Mouse (Mus musculus): ENCODE measurements around the gene Gfm2.
"Not testable (repeated sequence)": the region's sequence is repeated elsewhere in the genome, so short reads cannot be mapped to it uniquely, and the experiment has no call there.

DNA sequence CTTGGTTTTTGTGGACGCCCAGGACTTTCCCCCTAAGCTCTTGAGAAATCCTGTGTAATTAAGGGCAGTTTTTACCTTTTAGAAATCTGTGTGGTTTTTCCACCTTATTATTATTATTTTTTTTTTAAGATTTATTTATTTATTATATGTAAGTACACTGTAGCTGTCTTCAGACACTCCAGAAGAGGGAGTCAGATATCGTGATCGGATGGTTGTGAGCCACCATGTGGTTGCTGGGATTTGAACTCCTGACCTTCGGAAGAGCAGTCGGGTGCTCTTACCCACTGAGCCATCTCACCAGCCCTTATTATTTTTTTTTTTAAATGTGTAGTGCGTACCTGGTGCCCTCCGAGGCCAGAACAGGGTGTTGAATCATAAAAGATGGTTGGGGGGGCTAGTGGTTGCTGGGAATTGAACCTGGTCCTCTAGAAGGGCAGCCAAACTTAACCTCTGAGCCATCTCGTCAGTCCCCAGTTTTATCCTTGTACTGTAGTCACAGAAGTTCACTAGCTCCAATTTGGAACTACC, 731 bp downstream of the Gfm2 start:
- not testable (repeated sequence) for TF ChIP-seq CTCF, POLR2A (IDR thresholded peaks at IDR 0.05; ENCODE audit: insufficient read depth, low read depth, low read length)
